Mouse (Mus musculus) hindbrain, postnatal 0 days (tissue): Measurements from ENCODE around the gene Glrb. TPM values are rescaled to one million over a fixed set of nuclear protein-coding genes. Genes with fewer than 3 reads are reported as not detected.

Source experiments
- ATAC-seq: fragments of 200-750 bp; cut with Nextera tagmentation; 2 replicates; pipeline ENCODE4 v1.8.0; 2017; ENCODE audit warnings: mild to moderate bottlenecking, moderate TSS enrichment, moderate library complexity
- DNase-seq: peaks from one replicate; pipeline ENCODE4 v3.0.0-alpha.2; 2015; ENCODE audit warnings: low spot score
- H3K27ac ChIP-seq: fragments of 300-500 bp; sonication (generic); 2 replicates; pipeline ENCODE4 v1.5.1; 2014; ENCODE audit warnings: mild to moderate bottlenecking
- H3K27me3 ChIP-seq: fragments of 300-500 bp; sonication (generic); 2 replicates; pipeline ENCODE4 v1.6.1; 2014; ENCODE audit warnings: low read length, mixed read lengths; ENCODE audit not compliant: insufficient read depth
- H3K36me3 ChIP-seq: fragments of 300-500 bp; sonication (generic); 2 replicates; pipeline ENCODE4 v1.6.1; 2014; ENCODE audit warnings: low read length, mixed read lengths; ENCODE audit not compliant: insufficient read depth
- H3K4me1 ChIP-seq: fragments of 300-500 bp; sonication (generic); 2 replicates; pipeline ENCODE4 v1.6.1; 2014; ENCODE audit warnings: antibody characterized with exemption, low read length, mixed read lengths; ENCODE audit not compliant: insufficient read depth
- H3K4me2 ChIP-seq: fragments of 300-500 bp; sonication (generic); 2 replicates; pipeline ENCODE4 v1.6.1; 2014; ENCODE audit warnings: low read depth, mild to moderate bottlenecking, low read length, moderate library complexity, mixed read lengths
- H3K4me3 ChIP-seq: fragments of 300-500 bp; sonication (generic); 2 replicates; pipeline ENCODE4 v1.5.1; 2014; ENCODE audit warnings: low read length
- H3K9ac ChIP-seq: fragments of 300-500 bp; sonication (generic); replicated peaks from 2 replicates; pipeline ENCODE4 v1.6.1; 2014; ENCODE audit warnings: mild to moderate bottlenecking, low read length, moderate library complexity, mixed read lengths
- H3K9me3 ChIP-seq: fragments of 300-500 bp; sonication (generic); 2 replicates; pipeline ENCODE4 v1.6.1; 2016; ENCODE audit warnings: low read length, mixed read lengths
- CTCF ChIP-seq: IDR thresholded peaks from 2 replicates; pipeline ENCODE4 v1.5.1; 2016; ENCODE audit warnings: antibody characterized with exemption, control low read depth, low read depth
- WGBS: fragments of 180-500 bp; shearing (Covaris S2); extraction: QIAGEN DNeasy Blood & Tissue Kit; methylation state at CpG from one replicate; pipeline ENCODE4 v1.1.7; 2014; 5-methylcytosine and 5-hydroxymethylcytosine counted together
- polyA plus RNA-seq: library from polyadenylated mRNA; unstranded; fragments of >200 nt; fragmentation: Nextera tagmentation; extraction: Ambion mirVana; gene quantifications from 2 replicates; pipeline ENCODE4 v1.2.1, GENCODE M21; 2015
- total RNA-seq: library from RNA; depleted of rRNA; stranded (reverse); fragments of >200 nt; gene quantifications from 2 replicates; pipeline ENCODE4 v1.2.3, GENCODE M21; 2014; rRNA removed

The Glrb gene
- total and polyA plus RNA-seq, 2 experiments from 2014 or later: 85.7 to 99.6 TPM

GRCm38 (mm10) chr3:80796764-80797163 lies 116.7 kb downstream of the Glrb start:
- TF ChIP-seq CTCF: peak; percentile 21; the same call in 1 of the 2 replicates
- Histone ChIP-seq H3K4me3 (no peak overlapping the region), H3K4me2 (no peak overlapping the region)

GRCm38 (mm10) chr3:80795284-80795683 lies 118.2 kb downstream of the Glrb start:
- Histone ChIP-seq H3K9ac (no peak overlapping the region), H3K27me3 (no peaks in the 10 kb centered on the region), H3K27ac (no peak overlapping the region), H3K4me2 (no peak overlapping the region), H3K9me3 (no peaks in the 10 kb centered on the region), H3K36me3 (no peaks in the 10 kb centered on the region), H3K4me3 (no peak overlapping the region), H3K4me1 (peaks cover 8% of the 10 kb centered on the region; the same call in 1 of the 2 replicates)
- 87% methylated on average over 2 of the region's 2 CpGs for WGBS
- DNase-seq (no peak), ATAC-seq (no peak)
- TF ChIP-seq CTCF: no peak

More at GRCm38 (mm10) chr3:80796764-80797163, 116.7 kb downstream of the Glrb start:
- ATAC-seq (no peak), DNase-seq (peak; percentile 26)
- Histone ChIP-seq H3K9ac (no peak overlapping the region), H3K4me1 (peaks cover 8% of the 10 kb centered on the region; the same call in 1 of the 2 replicates), H3K27me3 (no peaks in the 10 kb centered on the region), H3K27ac (no peak overlapping the region), H3K36me3 (no peaks in the 10 kb centered on the region), H3K9me3 (no peaks in the 10 kb centered on the region)

Other genes with a start within 250 kb of the Glrb start
- 131 and 132 TPM in 2 replicates for gene Gria2, start 110.8 kb downstream of the Glrb start, total RNA-seq
- gene Gria2, start 110.8 kb downstream of the Glrb start, polyA plus RNA-seq: 149 and 159 TPM in 2 replicates
- 5.4 and 7.1 TPM in 2 replicates for gene Pdgfc, start 122.8 kb upstream of the Glrb start, total RNA-seq
- gene Pdgfc, start 122.8 kb upstream of the Glrb start, polyA plus RNA-seq: 7.5 and 7.7 TPM in 2 replicates